Mouse (Mus musculus) heart, postnatal 25 days (tissue): ENCODE data around the gene Sec22b. TPM values are rescaled to one million over a fixed set of nuclear protein-coding genes. Genes with fewer than 3 reads are reported as not detected.

ENCODE experiments used
- DNase-seq: peaks from one replicate; pipeline ENCODE4 v3.0.0; 2022; ENCODE audit warnings: low spot score
- intact Hi-C: fragments of 180-260 bp; cut with DNase I; formaldehyde crosslinking; loops from one replicate; pipeline ENCODE4 v1.15.1; 2025
- total RNA-seq, 2 experiments: library from RNA; stranded (reverse); gene quantifications; 2 replicates each; pipeline ENCODE4 v1.2.3; 2021

Sec22b gene
- total RNA-seq, 2 experiments from 2014 or later, result 40.8 to 45.4 TPM

GRCm38 (mm10) chr3:97938814-97939526, 38.0 kb downstream of the Sec22b start:
- no peak for DNase-seq
- intact Hi-C loops, result no loop called here

- DNase-seq, result no peak
- intact Hi-C loops, result loop anchor here (5.0 kb wide), 1 partner anchor 157 kb away; no protein-coding TSS in a partner anchor
Observed at GRCm38 (mm10) chr3:97939626-97940510, 38.9 kb downstream of the Sec22b start.

GRCm38 (mm10) chr3:97940511-97941204, 39.7 kb downstream of the Sec22b start:
- intact Hi-C loops, result loop anchor here (5.0 kb wide), 1 partner anchor 157 kb away; no protein-coding TSS in a partner anchor
- no peak for DNase-seq

GRCm38 (mm10) chr3:97941440-97942259, 40.7 kb downstream of the Sec22b start:
- intact Hi-C loops, result loop anchor here (5.0 kb wide), 1 partner anchor 156 kb away; no protein-coding TSS in a partner anchor

GRCm38 (mm10) chr3:97942260-97942950, 41.4 kb downstream of the Sec22b start:
- intact Hi-C loops, result loop anchor here (5.0 kb wide), 1 partner anchor 155 kb away; no protein-coding TSS in a partner anchor
- peak; percentile 9 for DNase-seq

More at GRCm38 (mm10) chr3:97941440-97942259, 40.7 kb downstream of the Sec22b start:
- no peak for DNase-seq

- intact Hi-C loops, result loop anchor here (5.0 kb wide), 1 partner anchor 153 kb away; no protein-coding TSS in a partner anchor
- peak; percentile 15 for DNase-seq
Observed at GRCm38 (mm10) chr3:97944462-97944861, 43.5 kb downstream of the Sec22b start.

GRCm38 (mm10) chr3:97946439-97946838, 45.4 kb downstream of the Sec22b start:
- DNase-seq, result no peak
- intact Hi-C loops, result no loop called here

GRCm38 (mm10) chr3:97948518-97948917, 47.5 kb downstream of the Sec22b start:
- DNase-seq, result no peak
- intact Hi-C loops, result no loop called here

GRCm38 (mm10) chr3:97949946-97950345, 49.0 kb downstream of the Sec22b start:
- intact Hi-C loops, result no loop called here
- no peak for DNase-seq

- intact Hi-C loops, result no loop called here
- no peak for DNase-seq
Observed at GRCm38 (mm10) chr3:97951134-97951533, 50.1 kb downstream of the Sec22b start.

- intact Hi-C loops, result no loop called here
Observed at GRCm38 (mm10) chr3:97953196-97953595, 52.2 kb downstream of the Sec22b start.

GRCm38 (mm10) chr3:97956322-97956721, 55.3 kb downstream of the Sec22b start:
- intact Hi-C loops, result no loop called here
- no peak for DNase-seq

More at GRCm38 (mm10) chr3:97953196-97953595, 52.2 kb downstream of the Sec22b start:
- DNase-seq, result no peak

GRCm38 (mm10) chr3:97956926-97957325, 55.9 kb downstream of the Sec22b start:
- intact Hi-C loops, result no loop called here
- DNase-seq, result no peak

- intact Hi-C loops, result no loop called here
- DNase-seq, result no peak
Observed at GRCm38 (mm10) chr3:97960783-97961594, 60.0 kb downstream of the Sec22b start.

- no peak for DNase-seq
- intact Hi-C loops, result no loop called here
Observed at GRCm38 (mm10) chr3:97961962-97962361, 61.0 kb downstream of the Sec22b start.

GRCm38 (mm10) chr3:97964878-97965353, 63.9 kb downstream of the Sec22b start:
- DNase-seq, result no peak
- intact Hi-C loops, result no loop called here

GRCm38 (mm10) chr3:97967627-97968026, 66.6 kb downstream of the Sec22b start:
- no peak for DNase-seq
- intact Hi-C loops, result no loop called here

- DNase-seq, result no peak
- intact Hi-C loops, result no loop called here
Observed at GRCm38 (mm10) chr3:97968191-97968590, 67.2 kb downstream of the Sec22b start.
